Mouse (Mus musculus): Measurements from ENCODE around the gene Zfp865.

DNA sequence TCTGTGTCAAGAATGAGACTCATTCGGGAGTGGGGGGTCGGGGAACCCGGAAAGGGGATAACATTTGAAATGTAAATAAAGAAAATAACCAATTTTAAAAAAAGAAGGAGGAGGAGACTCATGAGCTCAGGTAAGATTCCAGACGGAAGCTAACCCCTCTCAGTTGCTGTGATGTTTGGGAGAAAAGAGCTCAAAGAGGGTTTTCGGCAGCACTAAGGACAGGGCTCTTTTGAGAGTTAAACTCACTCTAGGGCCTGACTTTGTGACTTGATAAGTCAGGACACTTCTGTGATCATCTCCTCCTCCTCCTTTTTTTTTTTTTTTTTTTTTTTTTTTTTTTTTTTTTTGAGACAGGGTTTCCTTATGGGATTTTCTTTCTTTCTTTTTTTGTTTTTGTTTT is 18.8 kb downstream of the Zfp865 start:
- TF ChIP-seq CTCF (IDR thresholded peaks at IDR 0.05; ENCODE audit: insufficient read depth, low read length) (no peak), POLR2A (IDR thresholded peaks at IDR 0.05; ENCODE audit: borderline replicate concordance, extremely low read depth, low read depth, low read length) (no peak)
